Mouse (Mus musculus) MEL (cell line): Measurements from ENCODE around the gene Tmem131. TPM values are rescaled to one million over a fixed set of nuclear protein-coding genes. Genes with fewer than 3 reads are reported as not detected.

ENCODE experiments used
- DNase-seq: peaks from one replicate; pipeline ENCODE4 v3.0.0; 2011; ENCODE audit warnings: low read depth, low spot score
- H3K27ac ChIP-seq: 2 replicates; pipeline ENCODE4 v1.5.1; 2012; ENCODE audit warnings: low read depth, mild to moderate bottlenecking, control low read depth, low read length, moderate library complexity; ENCODE audit not compliant: control insufficient read depth
- H3K27me3 ChIP-seq, 2 experiments: fragments of 150-350 bp in 1 of 2; sonication (generic) in 1 of 2; 2 replicates each; pipeline ENCODE4 v1.6.1; 2012; ENCODE audit warnings: low read length in 2 of 2, mild to moderate bottlenecking in 2 of 2, improper control_type of control experiment in 1 of 2, moderate library complexity in 1 of 2; ENCODE audit not compliant: insufficient read depth in 2 of 2, control insufficient read depth in 1 of 2
- H3K36me3 ChIP-seq, 2 experiments: 2 replicates each; pipeline ENCODE4 v1.6.1; 2012 to 2014; ENCODE audit warnings: low read length in 2 of 2, improper control_type of control experiment in 1 of 2, inconsistent platforms in 1 of 2, mild to moderate bottlenecking in 1 of 2; ENCODE audit not compliant: insufficient read depth in 2 of 2, control insufficient read depth in 1 of 2
- H3K4me1 ChIP-seq, 2 experiments: fragments of 150-350 bp in 1 of 2; sonication (generic) in 1 of 2; 2 replicates each; pipeline ENCODE4 v1.6.1; 2012; ENCODE audit warnings: low read length in 2 of 2, improper control_type of control experiment in 1 of 2, mild to moderate bottlenecking in 1 of 2; ENCODE audit not compliant: insufficient read depth in 2 of 2, control insufficient read depth in 1 of 2
- H3K4me3 ChIP-seq, 2 experiments: fragments of 150-350 bp in 1 of 2; sonication (generic) in 1 of 2; 2 replicates each; pipeline ENCODE4 v1.5.1; 2012; ENCODE audit warnings: low read depth in 2 of 2, low read length in 2 of 2, mild to moderate bottlenecking in 2 of 2, moderate library complexity in 2 of 2, control low read depth in 1 of 2, improper control_type of control experiment in 1 of 2; ENCODE audit not compliant: control insufficient read depth in 1 of 2, insufficient read depth in 1 of 2
- H3K79me2 ChIP-seq: 2 replicates; pipeline ENCODE4 v1.6.1; 2012; ENCODE audit warnings: mild to moderate bottlenecking, low read length, moderate library complexity; ENCODE audit not compliant: control insufficient read depth, poor library complexity, insufficient read depth
- H3K9ac ChIP-seq: 2 replicates; pipeline ENCODE4 v1.6.1; 2012; ENCODE audit warnings: low read depth, mild to moderate bottlenecking, control low read depth, low read length, moderate library complexity; ENCODE audit not compliant: control insufficient read depth, poor library complexity, severe bottlenecking
- H3K9me3 ChIP-seq: fragments of 150-350 bp; sonication (generic); replicated peaks from 2 replicates; pipeline ENCODE4 v1.6.1; 2012; ENCODE audit warnings: mild to moderate bottlenecking, low read length, improper control_type of control experiment, moderate library complexity; ENCODE audit not compliant: insufficient read depth
- CHD1 ChIP-seq: IDR thresholded peaks from 2 replicates; pipeline ENCODE4 v1.6.1; 2012; ENCODE audit warnings: low read depth, mild to moderate bottlenecking, inconsistent platforms, low read length, improper control_type of control experiment
- CHD2 ChIP-seq: IDR thresholded peaks from 2 replicates; pipeline ENCODE4 v1.6.1; 2011; ENCODE audit warnings: low read length, improper control_type of control experiment
- CTCF ChIP-seq, 3 experiments: IDR thresholded peaks in 2 of 3; conservative IDR thresholded peaks in 1 of 3; 2 replicates each; pipeline ENCODE4 v1.5.1; 2011 to 2012; ENCODE audit warnings: low read length in 3 of 3, low read depth in 2 of 3, mild to moderate bottlenecking in 2 of 3, improper control_type of control experiment in 1 of 3, inconsistent platforms in 1 of 3, mixed read lengths in 1 of 3, moderate library complexity in 1 of 3; ENCODE audit not compliant: control insufficient read depth in 1 of 3, insufficient read depth in 1 of 3, poor library complexity in 1 of 3, severe bottlenecking in 1 of 3
- E2F4 ChIP-seq: IDR thresholded peaks from 2 replicates; pipeline ENCODE4 v1.6.1; 2011; ENCODE audit warnings: low read depth, low read length, improper control_type of control experiment, borderline replicate concordance
- ELF1 ChIP-seq: IDR thresholded peaks from 2 replicates; pipeline ENCODE4 v1.6.1; 2014; ENCODE audit warnings: low read depth, mild to moderate bottlenecking, inconsistent platforms, low read length, improper control_type of control experiment, moderate library complexity
- EP300 ChIP-seq, 2 experiments: IDR thresholded peaks; 2 replicates each; pipeline ENCODE4 v1.6.1; 2011; ENCODE audit warnings: improper control_type of control experiment in 2 of 2, low read length in 2 of 2, low read depth in 1 of 2, mild to moderate bottlenecking in 1 of 2
- ETS1 ChIP-seq: IDR thresholded peaks from 2 replicates; pipeline ENCODE4 v1.6.1; 2012; ENCODE audit warnings: low read depth, mild to moderate bottlenecking, inconsistent platforms, low read length, improper control_type of control experiment, moderate library complexity
- GATA1 ChIP-seq: IDR thresholded peaks from 2 replicates; pipeline ENCODE4 v1.6.1; 2011; ENCODE audit warnings: low read depth, low read length, improper control_type of control experiment
- HCFC1 ChIP-seq: IDR thresholded peaks from 2 replicates; pipeline ENCODE4 v1.6.1; 2012; ENCODE audit warnings: low read depth, mild to moderate bottlenecking, inconsistent platforms, low read length, improper control_type of control experiment, moderate library complexity
- JUND ChIP-seq: IDR thresholded peaks from 2 replicates; pipeline ENCODE4 v1.6.1; 2011; ENCODE audit warnings: low read depth, mild to moderate bottlenecking, improper control_type of control experiment, low read length
- MAFK ChIP-seq: IDR thresholded peaks from 2 replicates; pipeline ENCODE4 v1.6.1; 2011; ENCODE audit warnings: low read depth, mild to moderate bottlenecking, low read length, improper control_type of control experiment, borderline replicate concordance
- MAX ChIP-seq: IDR thresholded peaks from 2 replicates; pipeline ENCODE4 v1.6.1; 2011; ENCODE audit warnings: low read length, improper control_type of control experiment
- MAZ ChIP-seq: IDR thresholded peaks from 2 replicates; pipeline ENCODE4 v1.6.1; 2012; ENCODE audit warnings: low read depth, mild to moderate bottlenecking, inconsistent platforms, low read length, improper control_type of control experiment
- MEF2A ChIP-seq: IDR thresholded peaks from 2 replicates; pipeline ENCODE4 v1.6.1; 2014; ENCODE audit warnings: low read depth, mild to moderate bottlenecking, inconsistent platforms, low read length, improper control_type of control experiment; ENCODE audit not compliant: poor library complexity, insufficient replicate concordance, severe bottlenecking; ENCODE audit errors: extremely low read depth
- MXI1 ChIP-seq: IDR thresholded peaks from 2 replicates; pipeline ENCODE4 v1.6.1; 2011; ENCODE audit warnings: mild to moderate bottlenecking, low read depth, low read length, improper control_type of control experiment
- MYB ChIP-seq: IDR thresholded peaks from 2 replicates; pipeline ENCODE4 v1.6.1; 2011; ENCODE audit warnings: mild to moderate bottlenecking, low read depth, low read length, improper control_type of control experiment
- MYC ChIP-seq: IDR thresholded peaks from 2 replicates; pipeline ENCODE4 v1.6.1; 2011; ENCODE audit warnings: low read depth, mild to moderate bottlenecking, low read length, improper control_type of control experiment, moderate library complexity
- NELFE ChIP-seq: IDR thresholded peaks from 2 replicates; pipeline ENCODE4 v1.6.1; 2011; ENCODE audit warnings: low read depth, low read length, improper control_type of control experiment
- POLR2AphosphoS5 ChIP-seq: IDR thresholded peaks from 2 replicates; pipeline ENCODE4 v1.6.1; 2012; ENCODE audit warnings: low read depth, borderline replicate concordance, mild to moderate bottlenecking, inconsistent platforms, low read length, moderate library complexity, mixed read lengths
- RAD21 ChIP-seq: IDR thresholded peaks from 2 replicates; pipeline ENCODE4 v1.6.1; 2011; ENCODE audit warnings: mild to moderate bottlenecking, low read depth, low read length, improper control_type of control experiment
- RCOR1 ChIP-seq: IDR thresholded peaks from 2 replicates; pipeline ENCODE4 v1.6.1; 2012; ENCODE audit warnings: low read depth, mild to moderate bottlenecking, inconsistent platforms, low read length, improper control_type of control experiment
- SMC3 ChIP-seq: IDR thresholded peaks from 2 replicates; pipeline ENCODE4 v1.6.1; 2011; ENCODE audit warnings: low read depth, low read length, improper control_type of control experiment
- USF1 ChIP-seq: IDR thresholded peaks from 2 replicates; pipeline ENCODE4 v1.6.1; 2014; ENCODE audit warnings: low read depth, mild to moderate bottlenecking, inconsistent platforms, low read length, improper control_type of control experiment, moderate library complexity
- ZMIZ1 ChIP-seq: IDR thresholded peaks from 2 replicates; pipeline ENCODE4 v1.6.1; 2012; ENCODE audit warnings: low read depth, mild to moderate bottlenecking, inconsistent platforms, low read length, improper control_type of control experiment, moderate library complexity
- polyA plus RNA-seq, 2 experiments: library from polyadenylated mRNA; stranded (reverse) in 1 of 2; unstranded in 1 of 2; fragments of >175 nt in 1 of 2; fragments of >200 nt in 1 of 2; gene quantifications; 2 replicates each; pipeline versions ENCODE4 v1.2.1 to v1.2.4; 2012; ENCODE audit warnings: low replicate concordance in 2 of 2, low read depth in 1 of 2; ENCODE audit not compliant: insufficient read length in 2 of 2, insufficient read depth in 1 of 2, missing spikeins in 1 of 2
- total RNA-seq: library from RNA; depleted of rRNA; stranded (reverse); fragments of 300-350 nt; gene quantifications from 2 replicates; pipeline ENCODE4 v1.2.3, GENCODE M21; 2012

Gene Tmem131
- total and polyA plus RNA-seq, 3 experiments = 11.4 to 196 (median 48.8) TPM

- Histone ChIP-seq H3K79me2 (no peaks in the 10 kb centered on the region; the same call in 1 of the 2 replicates), H3K9ac (no peak overlapping the region), H3K9me3 (no peaks in the 10 kb centered on the region), H3K36me3 (peaks cover 0 to 11% of the 10 kb centered on the region in 2 experiments; a peak in 3 of 4 replicates), H3K4me3 (no peak overlapping the region), H3K4me1 (peaks cover 0 to 1% of the 10 kb centered on the region in 2 experiments; a peak in 1 of 4 replicates), H3K27ac (no peak overlapping the region), H3K27me3 (no peaks in the 10 kb centered on the region)
- TF ChIP-seq RCOR1 (no peak), MYC (no peak), ETS1 (no peak), HCFC1 (no peak), CHD1 (no peak), SMC3 (no peak), GATA1 (no peak), MEF2A (no peak), NELFE (no peak), E2F4 (no peak), RAD21 (no peak), MAZ (no peak), MYB (no peak), ELF1 (no peak), POLR2AphosphoS5 (no peak), JUND (no peak), CHD2 (no peak), ZMIZ1 (no peak)
- DNase-seq = no peak
Observed at GRCm38 (mm10) chr1:36864757-36865156, 78.7 kb downstream of the Tmem131 start.

GRCm38 (mm10) chr1:36861775-36862174 lies 81.7 kb downstream of the Tmem131 start:
- H3K36me3 ChIP-seq = peaks cover 0 to 5% of the 10 kb centered on the region in 2 experiments; a peak in 2 of 4 replicates
- no peaks in the 10 kb centered on the region for H3K9me3 ChIP-seq
- no peaks in the 10 kb centered on the region for H3K27me3 ChIP-seq
- H3K4me1 ChIP-seq = no peaks in the 10 kb centered on the region
- no peak overlapping the region for H3K4me3 ChIP-seq
- H3K9ac ChIP-seq = no peak overlapping the region
- no peak overlapping the region for H3K27ac ChIP-seq
- no peak for DNase-seq
- TF ChIP-seq MAFK = no peak
- no peak for TF ChIP-seq MAX
- no peak for TF ChIP-seq MXI1
- TF ChIP-seq MAZ = no peak
- TF ChIP-seq CTCF (IDR thresholded peaks at IDR 0.05 in 2 of 3, conservative IDR thresholded peaks at IDR 0.05 in 1 of 3; ENCODE audit: control insufficient read depth in 1 of 3, insufficient read depth in 1 of 3, low read depth in 2 of 3, low read length in 3 of 3, poor library complexity in 1 of 3, severe bottlenecking in 1 of 3) = no peak
- TF ChIP-seq USF1 = no peak
- no peak for TF ChIP-seq EP300 (IDR thresholded peaks at IDR 0.05; ENCODE audit: low read depth in 1 of 2, low read length in 2 of 2)
- TF ChIP-seq E2F4 = no peak
- TF ChIP-seq ZMIZ1 = no peak
- no peaks in the 10 kb centered on the region for H3K79me2 ChIP-seq
